Mouse (Mus musculus) brain, embryonic 18.5 days (tissue): ENCODE results near the gene Rbfox2.
"Not testable (repeated sequence)": the region's sequence is repeated elsewhere in the genome, so short reads cannot be mapped to it uniquely, and the experiment has no call there.

Experiments
- DNase-seq: peaks from one replicate; pipeline ENCODE4 v3.0.0-alpha.2; 2012; ENCODE audit warnings: low read depth, low spot score

Gene Rbfox2

DNA sequence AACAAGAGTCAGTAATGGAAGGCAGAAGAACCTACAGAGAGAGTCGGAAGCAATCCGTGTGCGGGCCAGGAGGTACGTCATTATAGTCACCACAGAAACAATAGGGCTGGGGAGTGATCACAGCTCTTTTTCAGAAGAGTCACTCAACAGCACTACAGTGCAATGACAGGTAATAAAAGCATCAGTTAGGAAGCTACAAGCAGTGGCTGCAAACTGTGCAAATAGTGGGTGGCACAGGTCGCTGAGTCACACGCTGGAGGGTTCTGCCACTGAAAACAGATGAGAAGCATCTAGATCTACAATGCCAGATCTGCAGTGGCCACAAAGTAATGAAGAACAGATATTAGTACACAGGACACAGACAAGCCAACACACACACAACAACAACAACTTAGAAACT, 32.9 kb downstream of the Rbfox2 start:
- no peak for DNase-seq

DNA sequence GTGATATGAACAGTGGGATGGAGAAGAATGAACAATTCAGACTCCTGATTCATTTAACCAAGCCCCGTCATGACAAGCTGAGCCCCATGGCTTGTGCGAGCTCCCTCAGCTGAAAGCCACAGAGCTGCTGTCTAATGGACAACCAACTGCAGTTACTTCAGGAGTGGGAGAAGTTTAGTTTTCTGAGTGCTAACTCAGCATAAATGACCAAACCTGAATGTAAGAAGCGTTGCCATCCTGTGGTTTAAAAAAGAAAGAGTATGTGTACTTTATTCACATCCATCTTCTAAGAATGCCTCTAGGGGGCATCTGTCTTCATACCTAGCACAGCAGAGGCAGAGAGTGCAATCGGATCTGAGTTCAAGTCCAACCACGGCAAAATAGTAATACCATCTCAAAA, 35.5 kb downstream of the Rbfox2 start:
- no peak for DNase-seq

DNA sequence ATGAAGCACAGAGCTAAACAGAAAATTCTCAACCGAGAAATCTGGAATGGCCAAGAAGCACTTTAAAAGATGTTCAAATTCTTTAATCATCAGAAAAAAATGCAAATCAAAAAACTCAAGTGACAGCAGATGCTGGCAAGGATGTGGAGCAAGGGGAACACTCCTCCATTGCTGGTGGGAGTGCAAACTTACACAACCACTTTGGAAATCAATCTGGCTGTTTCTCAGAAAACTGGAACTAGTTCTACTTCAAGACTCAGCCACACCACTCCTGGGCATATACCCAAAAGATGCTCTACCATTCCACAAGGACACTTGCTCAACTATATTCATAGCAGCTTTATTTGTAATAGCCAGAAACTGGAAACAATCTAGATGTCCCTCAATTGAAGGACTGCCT, 37.3 kb downstream of the Rbfox2 start:
- DNase-seq, result not testable (repeated sequence)

DNA sequence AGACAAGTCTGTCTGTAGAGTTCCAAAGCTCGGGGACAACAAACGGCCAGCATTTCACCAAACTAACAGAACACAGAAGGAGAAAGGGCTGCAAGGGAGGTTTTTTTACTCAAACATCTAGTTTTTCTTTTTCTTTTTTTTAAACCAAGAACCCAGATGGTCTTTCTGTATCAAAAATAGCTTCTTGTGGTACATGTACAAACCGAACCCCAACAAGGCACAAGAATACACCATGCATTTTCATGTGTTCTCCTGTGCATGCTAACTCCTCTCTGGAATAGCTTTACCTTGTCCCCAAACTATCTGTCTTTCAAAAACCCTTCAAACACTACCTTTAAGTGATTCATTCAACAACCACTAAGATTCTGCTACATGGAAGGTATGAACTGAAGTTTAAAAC, 38.4 kb downstream of the Rbfox2 start:
- no peak for DNase-seq

DNA sequence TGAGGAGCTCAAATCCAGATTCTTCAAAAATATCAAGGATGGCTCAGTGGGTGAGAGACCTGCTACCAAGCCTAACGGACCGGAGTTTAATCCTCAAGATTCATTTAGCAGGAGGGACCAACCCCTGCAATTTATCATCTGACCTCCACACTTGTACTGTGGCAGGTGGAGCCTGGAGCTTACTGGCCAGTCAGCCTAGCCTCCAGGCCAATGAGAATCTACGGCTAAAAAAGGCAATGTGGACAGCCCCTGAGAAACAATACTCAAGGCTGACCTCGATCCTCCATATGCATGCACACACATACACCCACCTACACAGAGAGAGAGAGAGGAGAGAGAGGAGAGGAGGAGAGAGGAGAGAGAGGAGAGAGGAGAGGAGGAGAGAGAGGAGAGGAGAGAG, 41.5 kb downstream of the Rbfox2 start:
- DNase-seq, result no peak

DNA sequence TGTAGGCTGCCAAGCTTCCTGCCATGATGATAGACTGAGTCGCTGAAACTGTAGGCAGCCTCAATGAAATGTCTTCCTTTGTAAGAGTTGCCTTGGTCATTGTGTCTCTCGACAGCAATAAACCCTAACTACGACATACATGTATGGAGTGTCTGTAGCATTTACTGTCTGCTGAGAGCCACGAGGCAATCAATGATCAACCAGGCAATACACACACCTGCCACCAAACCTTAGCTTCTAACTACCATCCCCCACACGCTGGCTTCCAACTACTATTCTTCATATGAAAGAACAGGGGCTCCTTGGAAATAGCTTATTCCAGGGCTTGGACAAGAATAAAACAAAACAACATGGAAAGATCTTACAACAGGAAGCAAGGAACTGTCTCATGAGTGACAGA, 42.5 kb downstream of the Rbfox2 start:
- DNase-seq, result no peak

DNA sequence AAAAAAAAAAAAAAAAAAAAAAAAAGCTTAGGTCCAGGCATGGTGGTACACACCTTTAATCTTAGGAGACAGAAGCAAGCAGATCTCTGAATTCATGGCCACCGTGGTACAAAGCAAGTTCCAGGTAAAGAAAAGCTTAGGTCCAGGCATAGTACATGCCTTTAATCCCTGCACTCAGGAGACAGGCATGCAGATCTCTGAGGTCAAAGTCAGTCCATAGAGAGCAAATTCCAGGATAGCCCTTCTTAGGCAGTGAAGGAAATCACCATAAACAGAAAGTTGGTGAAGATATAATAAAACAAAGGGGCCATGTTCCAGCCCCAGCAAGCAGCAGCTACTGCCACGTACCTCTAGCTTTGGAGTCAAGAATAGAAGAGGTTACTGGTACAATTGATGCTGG, 44.0 kb downstream of the Rbfox2 start:
- no peak for DNase-seq

DNA sequence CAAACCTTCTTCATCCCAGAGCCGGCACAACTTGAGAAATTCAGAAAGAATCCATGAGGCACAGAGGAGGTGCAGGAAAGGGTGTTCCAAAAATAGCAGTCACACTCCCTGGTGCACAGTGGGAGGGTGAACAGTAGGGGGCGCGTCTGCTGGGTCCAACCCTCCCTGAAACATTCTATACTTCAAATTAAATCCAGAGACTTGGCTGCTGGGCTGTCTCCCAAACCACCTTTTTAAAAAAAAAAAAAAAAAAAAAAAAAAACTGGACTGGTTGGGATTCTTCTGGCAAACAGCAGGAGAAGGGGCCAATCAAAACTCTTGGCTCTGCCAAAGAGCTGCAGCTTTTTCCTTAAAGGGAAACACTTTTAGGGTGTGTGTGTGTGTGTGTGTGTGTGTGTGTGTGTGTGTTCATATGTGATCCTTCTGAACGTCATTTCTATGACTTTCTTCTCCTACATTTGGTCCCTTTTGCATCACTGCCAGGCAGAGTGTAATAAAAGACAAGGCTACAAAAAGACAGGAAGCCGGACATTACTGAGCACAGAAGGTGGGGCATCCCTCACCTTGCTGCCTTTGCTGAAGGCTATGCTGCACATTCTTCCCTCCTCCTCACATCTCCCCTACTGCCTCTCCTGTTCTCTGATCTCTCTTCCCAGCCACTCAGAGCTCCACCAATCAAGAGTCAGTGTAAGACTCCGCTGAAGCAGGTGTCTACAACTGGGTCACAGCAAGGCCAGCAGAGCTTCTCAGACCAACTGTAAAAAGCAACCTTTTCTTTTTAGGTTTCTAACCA, 49.2 kb downstream of the Rbfox2 start:
- DNase-seq, result no peak

DNA sequence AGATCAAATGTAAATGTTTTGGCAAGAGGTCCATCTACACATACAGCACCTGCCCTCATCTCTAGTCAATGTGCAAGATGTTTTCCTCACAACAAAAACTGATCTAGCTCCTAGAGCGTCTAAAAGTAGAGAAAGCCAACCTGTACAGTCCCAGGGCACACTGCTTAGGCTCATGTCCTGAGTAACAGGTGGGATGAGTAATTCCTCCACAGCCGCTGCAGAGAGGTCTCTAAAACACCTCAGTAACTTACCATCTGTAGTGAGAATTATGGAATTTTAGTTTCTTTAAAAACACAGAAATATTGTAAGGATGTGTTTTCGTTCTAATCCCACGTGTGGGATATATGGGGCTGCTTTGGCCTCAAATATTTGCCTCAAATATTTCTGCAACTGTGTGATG, 50.0 kb downstream of the Rbfox2 start:
- no peak for DNase-seq

DNA sequence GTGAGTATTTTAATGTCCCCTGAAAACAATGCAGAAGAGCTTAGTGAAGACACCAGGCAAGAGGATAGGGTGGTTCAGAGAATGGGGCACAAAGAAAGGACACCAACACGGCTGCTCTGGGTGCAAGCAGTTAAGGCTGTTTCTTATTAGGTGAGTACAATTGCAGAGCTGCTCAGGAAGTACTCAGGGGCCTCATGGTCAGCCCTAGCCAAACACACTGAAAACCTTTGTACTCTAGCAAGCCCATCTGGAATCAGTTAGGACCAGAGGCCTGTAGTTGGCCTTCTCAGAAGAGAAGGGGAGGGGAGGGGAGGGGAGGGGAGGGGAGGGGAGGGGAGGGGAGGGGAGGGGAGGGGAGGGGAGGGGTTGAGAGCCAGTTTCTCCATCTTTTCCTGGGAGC, 52.2 kb downstream of the Rbfox2 start:
- no peak for DNase-seq

DNA sequence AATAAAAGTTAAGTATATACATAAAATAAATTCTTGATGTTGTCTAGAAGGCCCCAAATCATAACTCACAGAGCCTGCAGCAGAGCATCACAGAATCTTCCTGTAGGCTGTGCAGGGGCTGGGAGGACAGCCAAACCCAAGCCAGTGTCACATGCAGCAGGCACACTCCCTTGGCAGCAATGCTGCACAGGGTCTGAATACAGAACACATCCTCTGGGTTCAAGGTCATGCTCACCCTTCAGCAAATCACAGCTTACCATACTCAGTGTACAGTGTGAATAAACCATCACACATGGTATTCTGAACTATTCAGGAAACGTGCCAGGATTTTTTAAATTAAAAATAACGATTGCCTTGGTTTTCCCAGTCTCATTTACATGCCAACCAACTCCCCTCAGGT, 52.7 kb downstream of the Rbfox2 start:
- no peak for DNase-seq

DNA sequence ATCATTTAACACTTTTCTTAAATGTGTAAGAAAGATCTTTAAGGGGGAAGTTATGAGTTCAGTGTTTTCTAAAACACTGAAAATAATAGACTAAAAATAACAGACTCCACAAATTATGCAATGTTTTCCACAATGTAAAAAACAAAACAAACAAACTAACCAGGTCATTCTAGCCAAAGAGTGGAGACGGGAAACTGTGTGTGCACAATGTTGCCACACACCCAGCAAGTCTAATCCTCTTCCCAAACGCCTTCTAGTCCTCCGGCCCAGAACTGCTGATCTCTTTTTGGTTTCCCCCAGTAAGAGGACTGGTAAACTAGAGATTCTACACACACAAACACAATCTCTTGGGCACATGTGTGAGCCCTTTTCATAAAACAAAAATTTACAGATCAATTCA, 55.1 kb downstream of the Rbfox2 start:
- DNase-seq, result no peak

DNA sequence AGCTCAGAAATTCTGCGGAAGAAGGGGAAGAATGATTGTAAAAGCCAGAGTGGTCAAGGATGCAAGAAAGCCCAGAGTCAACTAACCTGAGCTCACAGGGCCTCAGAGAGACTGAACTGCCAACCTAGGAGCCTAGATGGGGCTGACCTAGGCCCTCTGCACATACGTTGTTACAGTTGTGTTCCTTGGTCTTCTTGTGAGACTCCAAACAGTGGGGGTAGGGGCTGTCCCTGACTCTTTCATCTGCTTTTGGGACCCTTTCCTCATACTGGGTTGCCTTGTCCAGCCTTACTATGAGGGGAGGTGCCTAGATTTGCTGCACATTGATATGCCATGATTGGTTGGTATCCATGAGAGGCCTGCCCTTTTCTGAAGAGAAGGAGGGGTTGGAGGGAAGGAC, 56.0 kb downstream of the Rbfox2 start:
- DNase-seq, result no peak

DNA sequence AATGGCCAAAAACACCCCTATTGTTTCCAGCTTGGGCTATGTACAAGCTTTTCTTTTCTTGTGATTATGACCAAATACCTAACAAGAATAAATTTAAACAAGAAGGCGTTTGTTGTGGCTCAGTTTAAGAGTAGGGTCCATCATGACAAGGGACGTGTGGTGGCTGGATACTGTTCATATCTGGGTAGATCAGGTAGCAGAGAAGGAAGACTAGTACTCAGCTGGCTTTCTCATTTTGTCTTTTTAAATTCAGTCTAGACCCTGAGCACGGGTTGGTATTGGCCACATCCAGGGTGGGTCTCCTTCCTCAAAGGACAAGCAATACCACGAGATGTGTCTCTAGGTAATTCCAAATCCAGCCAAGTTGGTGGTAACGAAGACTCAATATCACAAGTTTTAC, 57.4 kb downstream of the Rbfox2 start:
- no peak for DNase-seq

DNA sequence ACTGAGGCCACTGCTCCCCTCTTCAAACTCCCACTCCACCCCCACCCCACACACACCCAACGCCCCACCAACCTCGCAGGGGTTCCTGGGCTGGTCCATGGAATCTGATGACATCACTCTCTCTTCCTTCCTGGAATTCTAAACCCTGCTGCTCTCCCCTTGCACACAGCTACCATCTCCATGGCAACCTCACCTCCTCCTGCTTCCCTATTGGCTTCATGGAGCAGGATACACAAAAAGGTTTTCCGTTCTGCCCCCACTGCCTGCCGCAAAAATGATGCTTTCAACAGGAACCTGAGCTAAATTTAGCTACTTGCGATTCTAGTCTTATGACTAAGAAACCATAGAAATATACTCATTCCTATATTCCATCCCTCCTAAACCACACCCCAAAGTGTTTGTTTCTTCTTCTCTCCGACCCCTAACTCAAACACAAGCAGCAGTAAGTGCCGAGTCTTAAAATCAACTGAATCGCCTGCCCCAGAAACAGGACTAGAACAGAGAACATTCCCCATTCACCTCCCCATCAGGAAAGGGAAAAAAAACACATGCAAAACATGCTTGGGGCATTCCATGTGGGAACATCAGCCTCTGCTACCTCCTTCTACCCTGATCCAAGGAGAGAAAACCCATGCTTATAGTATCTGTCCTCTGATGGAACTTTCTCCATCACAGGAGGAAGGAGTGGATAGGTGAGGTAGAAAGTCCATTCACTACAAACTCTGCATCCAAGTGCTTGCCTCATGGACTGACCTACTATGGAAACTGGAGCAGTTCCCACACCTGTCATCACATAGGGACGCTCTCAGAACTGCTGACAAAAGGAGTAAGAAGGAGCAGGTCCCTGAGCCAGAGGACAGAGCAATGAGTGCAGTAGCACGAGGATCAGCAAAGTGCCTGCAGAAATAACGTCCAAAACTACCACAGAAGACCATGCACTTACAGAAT, 61.1 kb downstream of the Rbfox2 start:
- peak; percentile 91 for DNase-seq

DNA sequence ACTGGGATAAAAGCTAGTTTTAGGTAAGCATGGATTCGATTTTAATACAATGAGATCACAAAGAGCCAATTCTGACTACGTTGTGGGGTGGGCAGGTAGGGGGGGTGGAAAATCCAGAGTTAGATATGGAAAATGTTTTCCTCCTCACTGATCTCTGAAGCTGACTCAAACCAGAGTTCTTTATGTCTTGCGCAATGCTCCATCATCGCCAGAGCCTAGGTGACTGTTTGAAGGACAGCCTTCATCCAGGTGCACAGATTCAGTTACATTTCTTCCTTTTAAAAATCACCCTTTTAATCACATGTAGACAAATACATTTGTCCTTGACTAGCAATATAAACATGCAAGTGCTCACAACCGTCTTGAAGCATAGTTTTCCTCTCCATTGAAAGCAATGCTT, 62.2 kb downstream of the Rbfox2 start:
- no peak for DNase-seq

DNA sequence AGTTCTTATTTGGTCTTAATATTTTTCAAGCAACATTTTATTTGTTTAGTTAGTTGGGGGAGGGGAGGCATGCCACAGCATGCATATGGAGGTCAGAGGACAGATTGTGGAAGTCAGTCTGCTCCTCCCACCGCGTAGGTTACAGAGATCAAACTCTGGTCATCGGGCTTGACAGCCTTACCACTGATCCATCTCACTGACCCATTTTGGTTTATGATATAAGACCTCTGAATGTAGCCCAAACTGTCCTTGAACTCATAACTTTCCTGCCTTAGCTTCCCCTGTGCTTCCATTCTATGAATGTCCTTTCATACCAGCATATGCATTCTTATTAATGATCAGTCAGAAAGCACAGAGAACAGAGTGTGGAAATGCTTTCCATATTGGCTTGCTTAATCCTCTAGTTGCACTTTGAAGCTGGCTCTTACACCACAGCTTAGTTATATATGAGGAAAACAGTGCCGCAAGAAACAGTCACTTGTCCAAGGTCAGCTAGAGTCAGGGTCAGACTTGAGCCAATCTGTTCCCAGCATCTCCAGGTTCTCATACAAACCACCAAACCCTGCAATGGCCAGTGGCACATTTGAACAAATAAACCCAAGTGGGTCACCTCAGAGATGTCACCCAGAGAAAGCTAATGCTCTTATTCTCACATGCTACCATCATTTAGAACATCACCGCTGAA, 62.8 kb downstream of the Rbfox2 start:
- no peak for DNase-seq

DNA sequence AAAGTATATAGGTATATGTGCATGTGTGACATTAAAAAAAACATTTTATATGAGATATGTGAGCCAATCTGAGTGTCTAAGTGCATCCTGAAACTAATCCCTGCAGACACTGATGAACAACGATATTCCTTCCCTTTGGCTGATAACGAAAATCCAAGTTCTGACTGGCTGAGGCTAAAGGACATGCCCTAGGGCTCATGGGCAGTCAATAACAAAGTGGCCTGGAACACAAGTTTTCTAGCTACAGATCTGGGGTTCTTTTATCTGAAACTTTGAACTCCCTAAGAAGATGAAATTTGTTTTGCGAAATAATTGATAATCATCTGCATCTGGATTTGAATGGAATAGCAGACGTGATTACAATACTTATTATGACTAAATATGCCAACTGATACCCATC, 66.2 kb downstream of the Rbfox2 start:
- DNase-seq, result no peak

DNA sequence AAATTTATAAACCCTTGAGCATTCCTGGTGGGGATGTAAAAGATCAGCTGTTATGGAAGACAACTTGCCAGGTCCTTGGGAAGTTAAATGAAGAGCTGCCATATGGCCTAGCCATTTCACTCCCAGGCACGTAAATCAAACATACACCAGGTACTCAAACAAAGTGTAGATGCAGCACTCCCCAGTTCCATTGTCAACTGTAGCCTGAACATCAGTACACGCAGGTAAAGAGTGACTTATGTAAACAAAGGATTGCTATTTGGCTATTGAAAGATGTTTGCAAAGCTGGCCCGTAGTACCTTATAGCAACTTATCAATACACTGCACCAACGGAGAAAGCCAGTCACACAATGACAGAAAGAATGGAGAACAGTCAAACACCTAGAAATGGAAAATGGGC, 67.2 kb downstream of the Rbfox2 start:
- no peak for DNase-seq

DNA sequence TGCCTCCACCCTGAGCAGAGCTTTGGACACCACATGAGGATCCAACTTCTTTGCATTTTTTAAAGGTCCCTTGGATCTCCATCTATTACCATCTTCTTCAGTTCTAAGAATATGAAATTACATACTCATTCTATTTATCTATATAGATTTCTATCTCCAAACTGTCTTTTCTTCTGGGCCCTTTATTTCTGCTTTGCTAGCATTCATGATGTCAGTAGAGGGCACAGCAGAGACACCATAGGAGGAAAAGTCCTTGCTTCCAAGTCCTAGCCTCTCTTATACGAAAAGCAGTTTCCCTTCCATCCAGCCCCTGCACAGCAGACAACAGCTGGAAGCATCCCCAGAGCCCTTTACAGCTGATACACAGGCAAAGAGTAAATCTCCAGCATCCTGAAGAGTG, 69.1 kb downstream of the Rbfox2 start:
- DNase-seq, result no peak

DNA sequence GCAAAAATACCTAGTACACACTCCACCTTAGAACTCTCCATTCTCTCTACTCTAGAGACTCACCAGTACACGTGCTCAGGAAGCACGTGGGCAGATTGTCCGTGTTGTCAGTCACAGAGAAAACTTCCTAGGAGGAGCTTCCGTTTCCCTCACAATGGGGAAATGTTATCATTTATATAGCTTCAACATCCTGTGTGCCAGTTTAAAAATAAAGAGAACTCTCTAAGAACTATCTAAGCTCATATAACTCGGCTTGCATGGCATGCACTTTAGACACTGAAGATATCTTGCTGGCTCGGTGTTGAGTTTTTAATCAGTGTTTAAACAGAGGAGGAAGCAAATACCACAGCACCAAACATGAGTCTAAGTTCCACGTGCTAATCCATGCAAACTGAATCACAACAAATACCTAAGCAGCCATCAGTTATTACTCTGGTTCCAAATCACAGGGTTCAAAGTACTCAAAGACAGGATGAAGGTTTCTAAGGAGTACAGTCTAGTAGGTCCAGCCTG, 70.7 kb downstream of the Rbfox2 start:
- no peak for DNase-seq

DNA sequence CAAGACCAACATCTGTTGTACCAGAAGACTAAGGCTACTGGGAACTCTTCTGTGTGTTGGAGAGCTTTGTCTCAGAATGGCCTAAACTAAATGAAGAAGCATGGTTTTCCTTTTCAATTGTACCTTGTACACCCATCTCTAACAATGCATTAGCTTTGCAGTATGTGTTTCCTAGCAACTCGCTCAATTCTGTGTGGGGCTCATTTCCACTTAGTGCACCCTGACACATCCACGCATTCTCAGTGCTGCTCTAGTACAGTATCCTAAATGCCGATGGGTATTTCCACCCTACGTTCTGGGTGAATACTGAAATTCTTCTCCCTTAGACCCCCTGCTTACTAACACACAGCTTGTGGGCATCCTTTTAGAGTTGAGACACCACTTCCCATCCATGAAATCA, 71.3 kb downstream of the Rbfox2 start:
- DNase-seq, result no peak
